Mouse (Mus musculus) kidney, adult 2 months (tissue): ENCODE results near the gene Ppara. TPM values are rescaled to one million over a fixed set of nuclear protein-coding genes. Genes with fewer than 3 reads are reported as not detected.

Source experiments
- DNase-seq: peaks from one replicate; pipeline ENCODE4 v3.0.0; 2021
- H3K27ac ChIP-seq: fragments of 200-500 bp; 2 replicates; pipeline ENCODE4 v1.5.1; 2012; ENCODE audit warnings: low read depth, low read length, control low read depth, inconsistent platforms; ENCODE audit not compliant: insufficient read depth
- H3K27me3 ChIP-seq: fragments of 200-500 bp; replicated peaks from 2 replicates; pipeline ENCODE4 v1.6.1; 2012; ENCODE audit warnings: mild to moderate bottlenecking, moderate library complexity, low read length, inconsistent platforms; ENCODE audit not compliant: control insufficient read depth, insufficient read depth
- H3K36me3 ChIP-seq: fragments of 200-500 bp; 2 replicates; pipeline ENCODE4 v1.6.1; 2012; ENCODE audit warnings: mild to moderate bottlenecking, moderate library complexity, low read length, inconsistent platforms; ENCODE audit not compliant: control insufficient read depth, insufficient read depth
- H3K4me1 ChIP-seq: fragments of 200-500 bp; 2 replicates; pipeline ENCODE4 v1.6.1; 2011; ENCODE audit warnings: low read length; ENCODE audit not compliant: control insufficient read depth, insufficient read depth
- H3K4me3 ChIP-seq: fragments of 200-500 bp; 2 replicates; pipeline ENCODE4 v1.5.1; 2011; ENCODE audit warnings: mild to moderate bottlenecking, low read depth, low read length, control low read depth; ENCODE audit not compliant: insufficient read depth
- CTCF ChIP-seq: fragments of 200-500 bp; conservative IDR thresholded peaks from 2 replicates; pipeline ENCODE4 v1.5.1; 2011; ENCODE audit warnings: low read depth, mild to moderate bottlenecking, control low read depth, low read length, moderate library complexity, mixed read lengths; ENCODE audit not compliant: insufficient read depth, insufficient read length
- POLR2A ChIP-seq: fragments of 200-500 bp; IDR thresholded peaks from one replicate; pipeline ENCODE4 v1.6.1; 2011; ENCODE audit warnings: low read depth, low read length, control low read depth
- WGBS: fragments of 180-500 bp; shearing (Covaris S2); methylation state at CpG from one replicate; pipeline ENCODE4 v1.1.7; 2018; 5-methylcytosine and 5-hydroxymethylcytosine counted together
- polyA plus RNA-seq: library from polyadenylated mRNA; depleted of rRNA; stranded (reverse); fragments of >200 nt; gene quantifications from 2 replicates; pipeline ENCODE4 v1.2.3, GENCODE M21; 2012

Gene Ppara
- polyA plus RNA-seq, 1 experiment: 31.3 TPM

GRCm38 (mm10) chr15:85747951-85748350, 13.2 kb downstream of the Ppara start:
- Histone ChIP-seq H3K4me1 (peaks cover 15% of the 10 kb centered on the region), H3K27me3 (no peaks in the 10 kb centered on the region), H3K36me3 (no peaks in the 10 kb centered on the region), H3K27ac (no peak overlapping the region), H3K4me3 (no peak overlapping the region)
- no peak for DNase-seq
- TF ChIP-seq CTCF (no peak), POLR2A (no peak)
- WGBS: 87% methylated on average over 5 of the region's 5 CpGs

- H3K4me1 ChIP-seq: peaks cover 13% of the 10 kb centered on the region
- H3K27ac ChIP-seq: no peak overlapping the region
- H3K4me3 ChIP-seq: no peak overlapping the region
- H3K27me3 ChIP-seq: no peaks in the 10 kb centered on the region
- DNase-seq: no peak
- H3K36me3 ChIP-seq: no peaks in the 10 kb centered on the region
- TF ChIP-seq POLR2A: no peak
- TF ChIP-seq CTCF: no peak
- WGBS: 65% methylated on average over 3 of the region's 3 CpGs
Measured at GRCm38 (mm10) chr15:85748466-85748865, 13.7 kb downstream of the Ppara start.

GRCm38 (mm10) chr15:85749141-85749540, 14.4 kb downstream of the Ppara start:
- Histone ChIP-seq H3K27me3 (no peaks in the 10 kb centered on the region), H3K4me1 (peaks cover 11% of the 10 kb centered on the region), H3K27ac (no peak overlapping the region), H3K36me3 (no peaks in the 10 kb centered on the region), H3K4me3 (no peak overlapping the region)
- peak; percentile 67 for DNase-seq
- TF ChIP-seq POLR2A (no peak), CTCF (no peak)
- 73% methylated on average over 9 of the region's 9 CpGs for WGBS

GRCm38 (mm10) chr15:85750115-85750514, 15.3 kb downstream of the Ppara start:
- Histone ChIP-seq H3K27ac (no peak overlapping the region), H3K36me3 (no peaks in the 10 kb centered on the region), H3K4me1 (peaks cover 18% of the 10 kb centered on the region), H3K4me3 (no peak overlapping the region), H3K27me3 (no peaks in the 10 kb centered on the region)
- no peak for TF ChIP-seq POLR2A
- TF ChIP-seq CTCF: no peak
- 58% methylated on average over 5 of the region's 5 CpGs for WGBS
- peak; percentile 70 for DNase-seq

GRCm38 (mm10) chr15:85752655-85753054, 17.9 kb downstream of the Ppara start:
- TF ChIP-seq CTCF (no peak), POLR2A (no peak)
- Histone ChIP-seq H3K27ac (no peak overlapping the region), H3K27me3 (no peaks in the 10 kb centered on the region), H3K4me1 (peaks cover 13% of the 10 kb centered on the region), H3K36me3 (peaks cover 2% of the 10 kb centered on the region; the same call in 1 of the 2 replicates), H3K4me3 (no peak overlapping the region)
- WGBS: 54% methylated on average over 2 of the region's 2 CpGs
- DNase-seq: no peak

GRCm38 (mm10) chr15:85754033-85754650, 19.4 kb downstream of the Ppara start:
- Histone ChIP-seq H3K4me1 (peaks cover 13% of the 10 kb centered on the region), H3K36me3 (peaks cover 2% of the 10 kb centered on the region; the same call in 1 of the 2 replicates), H3K4me3 (no peak overlapping the region), H3K27ac (peak overlapping the region; percentile 39), H3K27me3 (no peaks in the 10 kb centered on the region)
- peak; percentile 50 for DNase-seq
- 52% methylated on average over 1 of the region's 1 CpGs for WGBS
- TF ChIP-seq CTCF (no peak), POLR2A (no peak)

- H3K4me1 ChIP-seq: peaks cover 13% of the 10 kb centered on the region
- no peak overlapping the region for H3K4me3 ChIP-seq
- H3K36me3 ChIP-seq: peaks cover 2% of the 10 kb centered on the region; the same call in 1 of the 2 replicates
- no peak for DNase-seq
- WGBS: 59% methylated on average over 6 of the region's 6 CpGs
- H3K27me3 ChIP-seq: no peaks in the 10 kb centered on the region
- no peak; the same call in 1 of the 2 replicates for TF ChIP-seq CTCF
- no peak for TF ChIP-seq POLR2A
- no peak overlapping the region for H3K27ac ChIP-seq
Measured at GRCm38 (mm10) chr15:85755214-85755613, 20.4 kb downstream of the Ppara start.
